Mouse (Mus musculus) cortical plate, adult 2 months (tissue): Measurements from ENCODE around the gene Olfr686. TPM values are rescaled to one million over a fixed set of nuclear protein-coding genes. Genes with fewer than 3 reads are reported as not detected.
A peak's percentile ranks its signal among the peaks of the same experiment; 100 is the strongest.

Source experiments
- H3K27ac ChIP-seq: fragments of 200-500 bp; 2 replicates; pipeline ENCODE4 v1.5.1; 2012; ENCODE audit warnings: low read length, control low read depth, inconsistent platforms; ENCODE audit not compliant: insufficient read depth
- H3K4me1 ChIP-seq: fragments of 200-500 bp; 2 replicates; pipeline ENCODE4 v1.6.1; 2011; ENCODE audit warnings: low read length; ENCODE audit not compliant: control insufficient read depth, insufficient read depth
- H3K4me3 ChIP-seq: fragments of 200-500 bp; 2 replicates; pipeline ENCODE4 v1.5.1; 2011; ENCODE audit warnings: mild to moderate bottlenecking, low read length, control low read depth; ENCODE audit not compliant: insufficient read depth
- CTCF ChIP-seq: fragments of 200-500 bp; IDR thresholded peaks from 2 replicates; pipeline ENCODE4 v1.5.1; 2011; ENCODE audit warnings: mild to moderate bottlenecking, control low read depth, low read length; ENCODE audit not compliant: insufficient read depth; ENCODE audit errors: extremely low read depth
- POLR2A ChIP-seq: fragments of 200-500 bp; IDR thresholded peaks from 2 replicates; pipeline ENCODE4 v1.6.1; 2011; ENCODE audit warnings: mild to moderate bottlenecking, low read length, control low read depth; ENCODE audit not compliant: insufficient read depth; ENCODE audit errors: extremely low read depth
- polyA plus RNA-seq: library from polyadenylated mRNA; depleted of rRNA; stranded (reverse); fragments of >200 nt; gene quantifications from 2 replicates; pipeline ENCODE4 v1.2.3, GENCODE M21; 2012; rRNA removed

Gene Olfr686
- polyA plus RNA-seq, 1 experiment = 0.13 TPM

GRCm38 (mm10) chr7:105170773-105171172 lies 36.5 kb downstream of the Olfr686 start:
- no peaks in the 10 kb centered on the region for H3K4me1 ChIP-seq
- TF ChIP-seq POLR2A = no peak
- peak; percentile 25; the same call in 1 of the 2 replicates for TF ChIP-seq CTCF

DNA sequence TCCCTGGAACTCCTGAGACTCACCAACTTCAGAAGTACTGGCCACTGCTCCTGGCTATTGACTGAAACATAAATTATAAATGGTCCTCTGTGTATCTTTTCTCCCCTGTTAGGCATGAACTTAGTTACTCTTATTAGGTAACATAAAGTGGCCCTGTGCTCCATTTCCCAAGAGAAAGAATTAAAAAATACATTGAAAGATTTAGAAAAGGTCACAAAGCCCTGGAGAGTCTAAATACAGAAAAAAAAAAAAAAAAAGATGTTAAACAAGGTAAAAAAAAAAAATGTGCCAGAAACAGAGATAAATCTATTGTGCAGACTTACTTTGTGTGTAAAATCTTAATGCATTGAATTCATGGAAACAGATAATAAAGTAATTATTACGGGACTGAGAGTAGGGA lies 43.7 kb downstream of the Olfr686 start, which contains the start of gene Olfr684:
Gene Olfr684, minus strand, starts transcription at position 101 of the 400 bp plus-strand sequence.
- Histone ChIP-seq H3K4me3 (no peak within 1 kb of the TSS), H3K4me1 (no peaks in the 10 kb centered on the region), H3K27ac (no peak within 1 kb of the TSS)
- TF ChIP-seq POLR2A (no peak), CTCF (no peak)

More at GRCm38 (mm10) chr7:105170773-105171172, 36.5 kb downstream of the Olfr686 start:
- H3K27ac ChIP-seq = no peak overlapping the region
- no peak overlapping the region for H3K4me3 ChIP-seq

Other genes starting within 250 kb of the Olfr686 start
- gene Olfr670, start 244.9 kb downstream of the Olfr686 start, polyA plus RNA-seq = not detected in 2 replicates
- not detected in 2 replicates for gene Olfr671, start 228.4 kb downstream of the Olfr686 start, polyA plus RNA-seq
- not detected in 2 replicates for gene Olfr672, start 205.5 kb downstream of the Olfr686 start, polyA plus RNA-seq
- not detected in 2 replicates for gene Olfr675, start 179.0 kb downstream of the Olfr686 start, polyA plus RNA-seq
- gene Olfr676, start 174.8 kb downstream of the Olfr686 start, polyA plus RNA-seq = not detected in 2 replicates
- not detected in 2 replicates for gene Olfr677, start 156.1 kb downstream of the Olfr686 start, polyA plus RNA-seq
- not detected in 2 replicates for gene Olfr678, start 143.0 kb downstream of the Olfr686 start, polyA plus RNA-seq
- not detected in 2 replicates for gene Olfr679, start 126.3 kb downstream of the Olfr686 start, polyA plus RNA-seq
- not detected in 2 replicates for gene Olfr680-ps1, start 114.7 kb downstream of the Olfr686 start, polyA plus RNA-seq
- not detected in 2 replicates for gene Olfr681, start 90.6 kb downstream of the Olfr686 start, polyA plus RNA-seq
- not detected in 2 replicates for gene Olfr683, start 60.5 kb downstream of the Olfr686 start, polyA plus RNA-seq
- gene Olfr684, start 43.8 kb downstream of the Olfr686 start, polyA plus RNA-seq = not detected in 2 replicates
- gene Olfr685, start 21.5 kb downstream of the Olfr686 start, polyA plus RNA-seq = not detected in 2 replicates
- gene Olfr688, start 80.6 kb upstream of the Olfr686 start, polyA plus RNA-seq = not detected in 2 replicates
- gene Olfr689, start 103.7 kb upstream of the Olfr686 start, polyA plus RNA-seq = not detected in 2 replicates
- gene Olfr690, start 126.6 kb upstream of the Olfr686 start, polyA plus RNA-seq = 0.77 and 0.78 TPM in 2 replicates
- gene Olfr691, start 134.8 kb upstream of the Olfr686 start, polyA plus RNA-seq = 0.72 and 0.88 TPM in 2 replicates
- gene Olfr692, start 160.7 kb upstream of the Olfr686 start, polyA plus RNA-seq = not detected in 2 replicates
- not detected in 2 replicates for gene Gm5901, start 167.6 kb upstream of the Olfr686 start, polyA plus RNA-seq
- gene Fam160a2, start 192.6 kb upstream of the Olfr686 start, polyA plus RNA-seq = 48.8 and 50.2 TPM in 2 replicates
- 1.8 and 2.3 TPM in 2 replicates for gene Cnga4, start 197.1 kb upstream of the Olfr686 start, polyA plus RNA-seq
- gene Cckbr, start 218.2 kb upstream of the Olfr686 start, polyA plus RNA-seq = 99.5 and 100 TPM in 2 replicates